24 mouse cellular contexts compared by ENCODE assay signal in the genomic region with DNA sequence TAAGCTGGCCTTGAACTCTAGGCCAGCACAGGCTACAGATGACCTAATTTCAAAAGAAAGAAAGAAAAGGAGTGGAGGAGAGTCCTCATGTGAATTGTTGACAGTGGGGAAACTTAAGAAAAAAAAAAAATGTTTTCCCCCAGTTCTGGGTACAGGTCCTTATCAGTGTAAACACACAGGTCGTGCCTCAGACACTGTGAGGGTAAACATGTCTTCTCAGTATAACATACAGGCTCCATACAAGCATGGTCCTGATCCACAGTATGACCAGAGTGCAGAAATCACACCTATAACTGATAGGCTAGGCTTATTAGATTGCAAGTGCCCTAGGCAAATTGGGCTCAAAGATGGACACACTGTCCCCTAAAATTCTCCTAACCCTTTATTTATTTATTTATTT. TPM values are rescaled to one million over a fixed set of nuclear protein-coding genes. Genes with fewer than 3 reads are reported as not detected.
DNase-seq lines count a peak whose midpoint lies in the region; ATAC-seq lines count a peak whose summit lies in the region.
"Had no signal": no experiment of that assay in that cellular context is flagged by ENCODE, and none has a peak within 500 bp of the region (broad histone marks: within the 10 kb centered on the region; RNA-seq: fewer than 3 reads in every experiment).

No protein-coding gene starts in this region.

- no peak overlapping the region for H3K4me2 ChIP-seq in heart, embryonic 12.5 days
- no peak overlapping the region for H3K4me2 ChIP-seq in liver, embryonic 12.5 days
- no peak overlapping the region for H3K4me2 ChIP-seq in liver, embryonic 15.5 days
- H3K4me2 ChIP-seq: embryonic facial prominence, embryonic 12.5 days; embryonic facial prominence, embryonic 15.5 days; forebrain, embryonic 12.5 days; forebrain, embryonic 15.5 days; hindbrain, embryonic 12.5 days had no signal

- no peak overlapping the region for H3K4me3 ChIP-seq in heart, embryonic 12.5 days
- no peak overlapping the region for H3K4me3 ChIP-seq in heart, embryonic 10.5 days
- H3K4me3 ChIP-seq in liver, embryonic 12.5 days = no peak overlapping the region
- no peak overlapping the region for H3K4me3 ChIP-seq in liver, embryonic 15.5 days (replicated peaks)
- H3K4me3 ChIP-seq: embryonic facial prominence, embryonic 12.5 days; embryonic facial prominence, embryonic 15.5 days; forebrain, embryonic 12.5 days; forebrain, embryonic 15.5 days; hindbrain, embryonic 12.5 days had no signal

- H3K36me3 ChIP-seq in heart, embryonic 12.5 days = no peaks in the 10 kb centered on the region
- H3K36me3 ChIP-seq in heart, embryonic 10.5 days = no peaks in the 10 kb centered on the region
- H3K36me3 ChIP-seq in liver, embryonic 12.5 days = no peaks in the 10 kb centered on the region
- H3K36me3 ChIP-seq in liver, embryonic 15.5 days (replicated peaks) = no peaks in the 10 kb centered on the region
- H3K36me3 ChIP-seq: embryonic facial prominence, embryonic 12.5 days; embryonic facial prominence, embryonic 15.5 days; forebrain, embryonic 12.5 days; forebrain, embryonic 15.5 days; G1E; hindbrain, embryonic 12.5 days had no signal

- H3K27me3 ChIP-seq in heart, embryonic 12.5 days (replicated peaks) = no peaks in the 10 kb centered on the region
- no peaks in the 10 kb centered on the region for H3K27me3 ChIP-seq in heart, embryonic 10.5 days (ENCODE audit: insufficient read depth, poor library complexity, severe bottlenecking)
- no peaks in the 10 kb centered on the region for H3K27me3 ChIP-seq in liver, embryonic 12.5 days (replicated peaks)
- no peaks in the 10 kb centered on the region for H3K27me3 ChIP-seq in liver, embryonic 15.5 days
- H3K27me3 ChIP-seq: CH12.LX; embryonic facial prominence, embryonic 12.5 days; embryonic facial prominence, embryonic 15.5 days; forebrain, embryonic 12.5 days; forebrain, embryonic 15.5 days; hindbrain, embryonic 12.5 days had no signal

- no peak overlapping the region for H3K9ac ChIP-seq in heart, embryonic 12.5 days
- H3K9ac ChIP-seq in liver, embryonic 12.5 days = no peak overlapping the region
- H3K9ac ChIP-seq in liver, embryonic 15.5 days = no peak overlapping the region
- H3K9ac ChIP-seq: embryonic facial prominence, embryonic 12.5 days; embryonic facial prominence, embryonic 15.5 days; forebrain, embryonic 12.5 days; forebrain, embryonic 15.5 days; hindbrain, embryonic 12.5 days had no signal

- DNase-seq in heart, embryonic 10.5 days (ENCODE audit: low spot score) = no peak
- no peak for DNase-seq in ovary, postnatal 14 days (ENCODE audit: low spot score)
- no peak for DNase-seq in right cerebral cortex, adult 2 months (ENCODE audit: low spot score in 2 of 2)
- DNase-seq: adrenal gland, adult 2 months; adrenal gland, postnatal 14 days; B cell, adult 2 months; cerebellum, adult 11 months; cerebellum, adult 2 months; cerebellum, adult 9-11 months; cerebellum, postnatal 25 days; gastrocnemius, postnatal 25 days; heart, adult 18-20 months had no signal

- peak; percentile 73; the same call in 1 of the 2 replicates for ATAC-seq in heart, embryonic 12.5 days (ENCODE audit: insufficient number of reproducible peaks, low FRiP score)
- peak; percentile 80 for ATAC-seq in liver, embryonic 12.5 days
- ATAC-seq in liver, embryonic 15.5 days (ENCODE audit: insufficient read depth) = peak; percentile 59; the same call in 1 of the 2 replicates
- ATAC-seq in megakaryocyte-erythroid progenitor cell, adult 5-6 weeks (replicated peaks; ENCODE audit: low FRiP score, low TSS enrichment, poor library complexity, severe bottlenecking) = 0 out of 2 replicates have a peak, but pooled peaks have one; percentile 23
- ATAC-seq: forebrain, embryonic 15.5 days; hindbrain, embryonic 16.5 days had no signal

- 52% methylated on average over 1 of the region's 1 CpGs for WGBS in heart, embryonic 12.5 days
- 52% methylated on average over 1 of the region's 1 CpGs for WGBS in heart, embryonic 10.5 days
- WGBS in liver, embryonic 12.5 days (ENCODE audit: insufficient replicate concordance) = 6% methylated on average over 1 of the region's 1 CpGs
- WGBS in liver, embryonic 15.5 days (ENCODE audit: insufficient replicate concordance) = 6% methylated on average over 1 of the region's 1 CpGs

- peaks cover 6% of the 10 kb centered on the region for H3K4me1 ChIP-seq in heart, embryonic 12.5 days (replicated peaks)
- H3K4me1 ChIP-seq in heart, embryonic 10.5 days = peaks cover 11% of the 10 kb centered on the region
- H3K4me1 ChIP-seq in liver, embryonic 12.5 days = peaks cover 56% of the 10 kb centered on the region
- peaks cover 52% of the 10 kb centered on the region for H3K4me1 ChIP-seq in liver, embryonic 15.5 days (replicated peaks)
- H3K4me1 ChIP-seq: embryonic facial prominence, embryonic 12.5 days; forebrain, embryonic 12.5 days; forebrain, embryonic 15.5 days; hindbrain, embryonic 12.5 days had no signal

- H3K27ac ChIP-seq in heart, embryonic 12.5 days (ENCODE audit: poor library complexity, severe bottlenecking) = no peak overlapping the region
- H3K27ac ChIP-seq in heart, embryonic 10.5 days = no peak overlapping the region
- H3K27ac ChIP-seq in liver, embryonic 12.5 days = peak overlapping the region; percentile 76
- H3K27ac ChIP-seq in liver, embryonic 15.5 days (replicated peaks) = peak overlapping the region; percentile 58
- H3K27ac ChIP-seq: embryonic facial prominence, embryonic 12.5 days; embryonic facial prominence, embryonic 15.5 days; forebrain, embryonic 12.5 days; forebrain, embryonic 15.5 days; hindbrain, embryonic 12.5 days had no signal

- no peaks in the 10 kb centered on the region for H3K9me3 ChIP-seq in heart, embryonic 12.5 days (replicated peaks)
- no peaks in the 10 kb centered on the region for H3K9me3 ChIP-seq in heart, embryonic 10.5 days
- H3K9me3 ChIP-seq in liver, embryonic 12.5 days (replicated peaks) = no peaks in the 10 kb centered on the region
- H3K9me3 ChIP-seq in liver, embryonic 15.5 days (replicated peaks) = no peaks in the 10 kb centered on the region
- H3K9me3 ChIP-seq: embryonic facial prominence, embryonic 12.5 days; embryonic facial prominence, embryonic 15.5 days; forebrain, embryonic 12.5 days; forebrain, embryonic 15.5 days; hindbrain, embryonic 12.5 days had no signal

RNA-seq across cellular contexts. Expression of a gene that starts 17.2 kb away (rescaled TPM):
- 144 and 145 TPM in 2 replicates for polyA plus RNA-seq in heart, embryonic 12.5 days (2016; fragmentation: Nextera tagmentation; extraction: Ambion mirVana)
- 173 and 179 TPM in 2 replicates for polyA plus RNA-seq in heart, embryonic 10.5 days (2016; fragmentation: Nextera tagmentation; extraction: Ambion mirVana)
- 79.2 and 85.0 TPM in 2 replicates for polyA plus RNA-seq in liver, embryonic 12.5 days (2016; fragmentation: Nextera tagmentation; extraction: Ambion mirVana)
- polyA plus RNA-seq in liver, embryonic 15.5 days (2015; fragmentation: Nextera tagmentation; extraction: Ambion mirVana) = 56.2 and 61.2 TPM in 2 replicates
- 76.8 and 84.9 TPM in 2 replicates for total RNA-seq in megakaryocyte-erythroid progenitor cell, adult 5-6 weeks (2014; fragmentation: Nextera tagmentation)
- total RNA-seq in megakaryocyte-erythroid progenitor cell, adult 5-6 weeks (2017) = 53.1 and 63.4 TPM in 2 replicates

RNA-seq across cellular contexts. Expression of a gene that starts 19.5 kb away (rescaled TPM):
- polyA plus RNA-seq in heart, embryonic 12.5 days (2016; fragmentation: Nextera tagmentation; extraction: Ambion mirVana) = 767 and 777 TPM in 2 replicates
- 999 and 1,260 TPM in 2 replicates for polyA plus RNA-seq in heart, embryonic 10.5 days (2016; fragmentation: Nextera tagmentation; extraction: Ambion mirVana)
- 896 and 933 TPM in 2 replicates for polyA plus RNA-seq in liver, embryonic 12.5 days (2016; fragmentation: Nextera tagmentation; extraction: Ambion mirVana)
- 526 and 529 TPM in 2 replicates for polyA plus RNA-seq in liver, embryonic 15.5 days (2015; fragmentation: Nextera tagmentation; extraction: Ambion mirVana)
- total RNA-seq in megakaryocyte-erythroid progenitor cell, adult 5-6 weeks (2014; fragmentation: Nextera tagmentation) = 524 and 599 TPM in 2 replicates
- total RNA-seq in megakaryocyte-erythroid progenitor cell, adult 5-6 weeks (2017) = 1,213 and 1,503 TPM in 2 replicates

RNA-seq across cellular contexts. Expression of a gene that starts 31.8 kb away (rescaled TPM):
- 29.1 and 32.7 TPM in 2 replicates for polyA plus RNA-seq in heart, embryonic 12.5 days (2016; fragmentation: Nextera tagmentation; extraction: Ambion mirVana)
- 31.6 and 44.0 TPM in 2 replicates for polyA plus RNA-seq in heart, embryonic 10.5 days (2016; fragmentation: Nextera tagmentation; extraction: Ambion mirVana)
- polyA plus RNA-seq in liver, embryonic 12.5 days (2016; fragmentation: Nextera tagmentation; extraction: Ambion mirVana) = 59.5 and 62.4 TPM in 2 replicates
- polyA plus RNA-seq in liver, embryonic 15.5 days (2015; fragmentation: Nextera tagmentation; extraction: Ambion mirVana) = 21.7 and 24.1 TPM in 2 replicates
- total RNA-seq in megakaryocyte-erythroid progenitor cell, adult 5-6 weeks (2014; fragmentation: Nextera tagmentation) = 85.1 and 88.1 TPM in 2 replicates
- 228 and 235 TPM in 2 replicates for total RNA-seq in megakaryocyte-erythroid progenitor cell, adult 5-6 weeks (2017)

RNA-seq across cellular contexts. Expression of a gene that starts 34.8 kb away (rescaled TPM):
- polyA plus RNA-seq in heart, embryonic 12.5 days (2016; fragmentation: Nextera tagmentation; extraction: Ambion mirVana) = 1.9 and 4.8 TPM in 2 replicates
- 2.3 and 2.5 TPM in 2 replicates for polyA plus RNA-seq in heart, embryonic 10.5 days (2016; fragmentation: Nextera tagmentation; extraction: Ambion mirVana)
- polyA plus RNA-seq in liver, embryonic 12.5 days (2016; fragmentation: Nextera tagmentation; extraction: Ambion mirVana) = 5.0 and 7.1 TPM in 2 replicates
- polyA plus RNA-seq in liver, embryonic 15.5 days (2015; fragmentation: Nextera tagmentation; extraction: Ambion mirVana) = 3.0 and 4.1 TPM in 2 replicates
- 0.81 and 3.3 TPM in 2 replicates for total RNA-seq in megakaryocyte-erythroid progenitor cell, adult 5-6 weeks (2014; fragmentation: Nextera tagmentation)
- total RNA-seq in megakaryocyte-erythroid progenitor cell, adult 5-6 weeks (2017) = 18.3 and 19.5 TPM in 2 replicates

RNA-seq across cellular contexts. Expression of a gene that starts 43.3 kb away (rescaled TPM):
- polyA plus RNA-seq in heart, embryonic 12.5 days (2016; fragmentation: Nextera tagmentation; extraction: Ambion mirVana) = 25.4 and 27.8 TPM in 2 replicates
- polyA plus RNA-seq in heart, embryonic 10.5 days (2016; fragmentation: Nextera tagmentation; extraction: Ambion mirVana) = 34.8 and 44.5 TPM in 2 replicates
- polyA plus RNA-seq in liver, embryonic 12.5 days (2016; fragmentation: Nextera tagmentation; extraction: Ambion mirVana) = 27.0 and 27.5 TPM in 2 replicates
- 18.9 and 19.2 TPM in 2 replicates for polyA plus RNA-seq in liver, embryonic 15.5 days (2015; fragmentation: Nextera tagmentation; extraction: Ambion mirVana)
- 28.3 and 32.4 TPM in 2 replicates for total RNA-seq in megakaryocyte-erythroid progenitor cell, adult 5-6 weeks (2014; fragmentation: Nextera tagmentation)
- total RNA-seq in megakaryocyte-erythroid progenitor cell, adult 5-6 weeks (2017) = 32.0 and 34.1 TPM in 2 replicates

Comparison
In these comparisons a context has a peak if more than half of its experiments do, and no peak if none do; other contexts are left out.
1. ATAC-seq: peak in every context shown above with its lines; median percentile 80 in liver, embryonic 12.5 days; 73 in heart, embryonic 12.5 days; 59 in liver, embryonic 15.5 days; 23 in megakaryocyte-erythroid progenitor cell, adult 5-6 weeks.
2. H3K27ac ChIP-seq: peak in liver, embryonic 12.5 days (single experiment) and liver, embryonic 15.5 days (single experiment); none in heart, embryonic 12.5 days (single experiment) and heart, embryonic 10.5 days (single experiment).